Mouse (Mus musculus): ENCODE results near the gene Nfasc.

- TF ChIP-seq CTCF (IDR thresholded peaks at IDR 0.05; ENCODE audit: borderline replicate concordance, insufficient read depth, low read depth, low read length) (no peak), POLR2A (IDR thresholded peaks at IDR 0.05; ENCODE audit: borderline replicate concordance, insufficient read depth, low read length) (no peak)
These were observed 52.4 kb downstream of the Nfasc start for GRCm38 (mm10) chr1:132689181-132689580.

Measured in cerebellum, adult 2 months (tissue).